Comparison of ENCODE assay signal across 23 mouse cellular contexts in the genomic region with DNA sequence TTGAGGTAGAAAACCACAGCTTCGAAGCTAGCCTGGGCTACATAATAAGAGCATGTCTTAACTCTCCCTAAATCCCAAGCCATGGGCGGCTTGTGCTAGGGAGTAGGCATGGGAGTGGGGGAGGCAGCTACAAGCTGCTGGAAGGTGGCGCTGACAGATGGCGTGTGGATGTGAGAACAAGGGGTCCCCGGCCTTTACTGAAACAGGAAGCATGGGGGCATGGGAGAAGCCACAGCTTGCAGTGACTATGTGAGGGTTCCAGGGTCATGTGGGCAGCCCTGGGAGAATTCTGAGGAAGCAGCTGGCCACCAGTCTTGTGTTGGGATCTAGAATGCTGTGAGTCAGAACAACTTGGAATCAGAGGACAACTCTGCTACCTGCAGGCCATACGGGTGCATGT.
DNase-seq lines count a peak whose midpoint lies in the region; ATAC-seq and TF ChIP-seq lines count a peak whose summit lies in the region.
"Had no signal": no experiment of that assay in that cellular context is flagged by ENCODE, and none has a peak within 500 bp of the region (broad histone marks: within the 10 kb centered on the region; RNA-seq: fewer than 3 reads in every experiment).

No protein-coding gene starts in this region.

- H3K27me3 ChIP-seq in hindbrain, embryonic 12.5 days = no peaks in the 10 kb centered on the region
- no peaks in the 10 kb centered on the region for H3K27me3 ChIP-seq in hindbrain, postnatal 0 days (ENCODE audit: insufficient read depth, low read length)
- no peaks in the 10 kb centered on the region for H3K27me3 ChIP-seq in lung, embryonic 14.5 days (ENCODE audit: insufficient read depth, low read length)
- H3K27me3 ChIP-seq: CH12.LX; embryonic facial prominence, embryonic 13.5 days; forebrain, embryonic 12.5 days; hindbrain, embryonic 15.5 days; Patski had no signal

- 81% methylated on average over 6 of the region's 6 CpGs for WGBS in hindbrain, embryonic 12.5 days
- 75% methylated on average over 6 of the region's 6 CpGs for WGBS in hindbrain, postnatal 0 days
- 60% methylated on average over 6 of the region's 6 CpGs for WGBS in lung, embryonic 14.5 days

- H3K4me3 ChIP-seq in hindbrain, embryonic 12.5 days = no peak overlapping the region
- H3K4me3 ChIP-seq in hindbrain, postnatal 0 days (ENCODE audit: low read length) = no peak overlapping the region
- no peak overlapping the region for H3K4me3 ChIP-seq in lung, embryonic 14.5 days (ENCODE audit: low read depth, low read length)
- H3K4me3 ChIP-seq: embryonic facial prominence, embryonic 13.5 days; forebrain, embryonic 12.5 days; gastrocnemius, adult 2 months; hindbrain, embryonic 15.5 days had no signal

- no peaks in the 10 kb centered on the region for H3K4me1 ChIP-seq in hindbrain, embryonic 12.5 days
- no peaks in the 10 kb centered on the region for H3K4me1 ChIP-seq in hindbrain, postnatal 0 days (ENCODE audit: insufficient read depth, low read length)
- no peaks in the 10 kb centered on the region for H3K4me1 ChIP-seq in lung, embryonic 14.5 days (ENCODE audit: insufficient read depth)
- H3K4me1 ChIP-seq: embryonic facial prominence, embryonic 13.5 days; forebrain, embryonic 12.5 days; hindbrain, embryonic 15.5 days had no signal

- no peak for TF ChIP-seq CTCF in hindbrain, postnatal 0 days (IDR thresholded peaks at IDR 0.05; ENCODE audit: low read depth)
- no peak for TF ChIP-seq CTCF in brain, embryonic 14.5 days (IDR thresholded peaks at IDR 0.05; ENCODE audit: borderline replicate concordance, extremely low read depth, insufficient read depth, insufficient read length)
- TF ChIP-seq CTCF in lung, embryonic 14.5 days (IDR thresholded peaks at IDR 0.05; ENCODE audit: low read depth) = no peak

- no peak for DNase-seq in hindbrain, postnatal 0 days (ENCODE audit: low spot score)
- peak; percentile 21 for DNase-seq in brain, embryonic 14.5 days (ENCODE audit: low read depth)
- peak; percentile 65 for DNase-seq in lung, embryonic 14.5 days
- peak; percentile 39 for DNase-seq in lung, postnatal 14 days
- no peak for DNase-seq in yolk sac, embryonic 10.5 days (ENCODE audit: low spot score)
- DNase-seq in adrenal gland, adult 2 months = no peak
- DNase-seq: adrenal gland, adult 8-10 months; adrenal gland, postnatal 36 days; cerebellum, adult 11 months; cerebellum, adult 8-10 months; cerebellum, postnatal 25 days; gastrocnemius, adult 2 months; gastrocnemius, postnatal 25 days; heart, postnatal 10 days; heart, postnatal 4 days had no signal

- H3K4me2 ChIP-seq in hindbrain, embryonic 12.5 days (replicated peaks) = no peak overlapping the region
- H3K4me2 ChIP-seq in hindbrain, postnatal 0 days (ENCODE audit: low read depth, low read length) = no peak overlapping the region
- no peak overlapping the region for H3K4me2 ChIP-seq in lung, embryonic 14.5 days
- H3K4me2 ChIP-seq: embryonic facial prominence, embryonic 13.5 days; forebrain, embryonic 12.5 days; hindbrain, embryonic 15.5 days had no signal

- peaks cover 24% of the 10 kb centered on the region for H3K36me3 ChIP-seq in hindbrain, embryonic 12.5 days
- H3K36me3 ChIP-seq in hindbrain, postnatal 0 days (ENCODE audit: insufficient read depth, low read length) = peaks cover 33% of the 10 kb centered on the region
- peaks cover 37% of the 10 kb centered on the region; the same call in 1 of the 2 replicates for H3K36me3 ChIP-seq in lung, embryonic 14.5 days (ENCODE audit: insufficient read depth)

- H3K9me3 ChIP-seq in hindbrain, embryonic 12.5 days (replicated peaks) = no peaks in the 10 kb centered on the region
- H3K9me3 ChIP-seq in hindbrain, postnatal 0 days (ENCODE audit: low read length) = no peaks in the 10 kb centered on the region
- H3K9me3 ChIP-seq in lung, embryonic 14.5 days (ENCODE audit: low read depth, low read length) = no peaks in the 10 kb centered on the region
- H3K9me3 ChIP-seq: embryonic facial prominence, embryonic 13.5 days; forebrain, embryonic 12.5 days; hindbrain, embryonic 15.5 days had no signal

- 0 out of 2 replicates have a peak overlapping the region, but pooled peaks have one; percentile 18 for H3K9ac ChIP-seq in hindbrain, embryonic 12.5 days
- no peak overlapping the region for H3K9ac ChIP-seq in hindbrain, postnatal 0 days (replicated peaks; ENCODE audit: low read length)
- H3K9ac ChIP-seq in lung, embryonic 14.5 days = no peak overlapping the region
- H3K9ac ChIP-seq: embryonic facial prominence, embryonic 13.5 days; forebrain, embryonic 12.5 days; hindbrain, embryonic 15.5 days had no signal

- no peak overlapping the region for H3K27ac ChIP-seq in hindbrain, embryonic 12.5 days
- no peak overlapping the region for H3K27ac ChIP-seq in hindbrain, postnatal 0 days
- no peak overlapping the region for H3K27ac ChIP-seq in lung, embryonic 14.5 days (ENCODE audit: low read depth)
- H3K27ac ChIP-seq: embryonic facial prominence, embryonic 13.5 days; forebrain, embryonic 12.5 days; gastrocnemius, adult 2 months; hindbrain, embryonic 15.5 days had no signal

- TF ChIP-seq POLR2A in brain, embryonic 14.5 days (IDR thresholded peaks at IDR 0.05; ENCODE audit: borderline replicate concordance, extremely low read depth, insufficient read depth, insufficient read length, poor library complexity, severe bottlenecking) = no peak

- ATAC-seq in hindbrain, embryonic 12.5 days (ENCODE audit: low FRiP score) = no peak
- no peak for ATAC-seq in hindbrain, postnatal 0 days
- 0 out of 2 replicates have a peak, but pooled peaks have one; percentile 41 for ATAC-seq in lung, embryonic 14.5 days (ENCODE audit: insufficient read depth)
- ATAC-seq: forebrain, embryonic 16.5 days; inflammation-experienced regulatory T-cells, adult 6 months; Patski had no signal

Comparison
In these comparisons a context has a peak if more than half of its experiments do, and no peak if none do; other contexts are left out.
1. DNase-seq: peak in brain, embryonic 14.5 days (single experiment), lung, embryonic 14.5 days (single experiment) and lung, postnatal 14 days (single experiment); none in hindbrain, postnatal 0 days (single experiment), yolk sac, embryonic 10.5 days (single experiment) and adrenal gland, adult 2 months (single experiment).